Mouse (Mus musculus) midbrain, embryonic 12.5 days (tissue): ENCODE data around the gene Ankrd63. TPM values are rescaled to one million over a fixed set of nuclear protein-coding genes. Genes with fewer than 3 reads are reported as not detected.
A peak's percentile ranks its signal among the peaks of the same experiment; 100 is the strongest.

Source experiments
- ATAC-seq: fragments of 200-750 bp; cut with Nextera tagmentation; 2 replicates; pipeline ENCODE4 v1.8.0; 2017; ENCODE audit warnings: low read depth, moderate TSS enrichment, moderate library complexity; ENCODE audit not compliant: low FRiP score
- H3K27ac ChIP-seq: fragments of 300-500 bp; sonication (generic); replicated peaks from 2 replicates; pipeline ENCODE4 v1.5.1; 2016; ENCODE audit warnings: mild to moderate bottlenecking
- H3K27me3 ChIP-seq: fragments of 300-500 bp; sonication (generic); 2 replicates; pipeline ENCODE4 v1.6.1; 2016; ENCODE audit warnings: mild to moderate bottlenecking
- H3K36me3 ChIP-seq: fragments of 300-500 bp; sonication (generic); 2 replicates; pipeline ENCODE4 v1.6.1; 2016
- H3K4me1 ChIP-seq: fragments of 300-500 bp; sonication (generic); 2 replicates; pipeline ENCODE4 v1.6.1; 2016
- H3K4me2 ChIP-seq: fragments of 300-500 bp; sonication (generic); replicated peaks from 2 replicates; pipeline ENCODE4 v1.6.1; 2016; ENCODE audit warnings: mild to moderate bottlenecking, moderate library complexity
- H3K4me3 ChIP-seq: fragments of 300-500 bp; sonication (generic); 2 replicates; pipeline ENCODE4 v1.5.1; 2016; ENCODE audit warnings: mild to moderate bottlenecking
- H3K9ac ChIP-seq: fragments of 300-500 bp; sonication (generic); replicated peaks from 2 replicates; pipeline ENCODE4 v1.6.1; 2016; ENCODE audit warnings: mild to moderate bottlenecking, moderate library complexity
- H3K9me3 ChIP-seq: fragments of 300-500 bp; sonication (generic); 2 replicates; pipeline ENCODE4 v1.6.1; 2016; ENCODE audit warnings: mild to moderate bottlenecking
- WGBS: fragments of 180-500 bp; shearing (Covaris S2); methylation state at CpG from one replicate; pipeline ENCODE4 v1.1.7; 2016; 5-methylcytosine and 5-hydroxymethylcytosine counted together
- polyA plus RNA-seq: library from polyadenylated mRNA; unstranded; fragments of >200 nt; fragmentation: Nextera tagmentation; extraction: Ambion mirVana; gene quantifications from 2 replicates; pipeline ENCODE4 v1.2.1, GENCODE M21; 2016

Gene Ankrd63
- polyA plus RNA-seq, 1 experiment from 2014 or later: not detected

DNA sequence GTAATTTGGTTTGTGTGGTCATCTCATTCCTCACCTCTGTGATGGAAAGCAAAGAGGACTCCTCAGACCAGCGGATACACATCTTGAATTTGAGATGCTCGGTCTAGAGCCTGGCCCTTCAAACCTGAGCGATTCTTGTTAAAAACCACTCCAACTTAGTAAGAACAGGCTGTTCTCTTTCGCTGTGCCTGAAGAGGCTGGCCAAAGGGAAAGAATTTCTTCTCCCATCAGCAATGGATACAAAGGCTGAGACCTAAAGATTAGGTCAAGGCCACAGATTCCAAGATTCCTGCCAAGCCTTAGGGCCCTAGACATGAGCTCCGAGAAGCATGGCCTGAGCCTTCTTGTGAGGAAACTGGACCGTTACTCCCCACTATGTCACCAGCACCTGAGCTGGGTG is 22.8 kb downstream of the Ankrd63 start:
- no peaks in the 10 kb centered on the region for H3K36me3 ChIP-seq
- H3K9ac ChIP-seq: no peak overlapping the region
- H3K27ac ChIP-seq: no peak overlapping the region
- H3K4me2 ChIP-seq: no peak overlapping the region
- no peaks in the 10 kb centered on the region for H3K9me3 ChIP-seq
- no peak overlapping the region for H3K4me3 ChIP-seq
- H3K4me1 ChIP-seq: peaks cover 16% of the 10 kb centered on the region
- no peak for ATAC-seq
- peaks cover 51% of the 10 kb centered on the region for H3K27me3 ChIP-seq
- 88% methylated on average over 6 of the region's 6 CpGs for WGBS

DNA sequence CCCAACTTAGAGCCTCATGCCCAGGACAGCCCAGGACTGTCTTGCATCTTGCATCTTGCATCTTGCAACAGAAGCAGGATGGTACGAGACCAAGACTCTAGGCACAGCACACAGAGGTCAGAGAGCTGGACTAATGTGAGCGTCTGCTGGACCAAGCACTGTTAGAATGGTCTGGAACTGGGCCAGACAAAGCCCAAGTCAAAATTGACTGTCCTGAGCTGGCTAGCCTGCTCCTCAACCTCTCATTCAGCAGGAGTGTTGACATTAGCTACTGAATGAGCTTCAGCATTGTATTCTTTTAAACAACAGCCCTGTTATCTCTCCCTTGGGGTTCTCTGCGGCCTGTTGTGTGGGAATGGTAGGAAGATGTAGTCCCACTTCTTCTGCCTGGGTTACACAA is 24.2 kb downstream of the Ankrd63 start:
- H3K4me3 ChIP-seq: no peak overlapping the region
- peaks cover 63% of the 10 kb centered on the region for H3K27me3 ChIP-seq
- peaks cover 16% of the 10 kb centered on the region for H3K4me1 ChIP-seq
- H3K27ac ChIP-seq: no peak overlapping the region
- no peak overlapping the region for H3K4me2 ChIP-seq
- H3K9me3 ChIP-seq: no peaks in the 10 kb centered on the region
- no peak overlapping the region for H3K9ac ChIP-seq
- WGBS: 81% methylated on average over 3 of the region's 3 CpGs
- ATAC-seq: no peak
- H3K36me3 ChIP-seq: no peaks in the 10 kb centered on the region

DNA sequence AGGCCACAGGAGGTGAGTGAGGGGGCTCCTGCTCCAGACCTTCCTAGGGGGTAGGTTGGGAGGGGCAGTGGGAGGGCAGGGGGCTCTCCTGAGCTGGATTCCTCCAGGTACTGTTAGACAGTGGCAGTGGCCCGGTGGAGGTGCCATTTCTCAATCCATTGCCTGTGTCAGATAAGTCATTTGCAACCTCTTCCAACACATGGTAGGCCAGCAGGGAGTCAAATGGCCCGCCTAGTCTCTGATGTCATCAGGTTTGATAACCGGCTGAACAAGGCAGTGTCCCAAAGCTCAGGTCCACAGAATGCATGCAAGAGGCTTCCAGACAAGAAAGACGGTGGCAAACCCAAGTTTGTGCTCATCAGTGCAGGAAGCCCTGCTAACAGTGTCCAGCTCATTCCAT is 25.9 kb downstream of the Ankrd63 start:
- WGBS: 17% methylated on average over 4 of the region's 4 CpGs
- Histone ChIP-seq H3K4me2 (peak overlapping the region; percentile 93), H3K27ac (no peak overlapping the region), H3K36me3 (no peaks in the 10 kb centered on the region), H3K9ac (peak overlapping the region; percentile 43; the same call in 1 of the 2 replicates), H3K9me3 (no peaks in the 10 kb centered on the region), H3K4me3 (peak overlapping the region; percentile 56), H3K27me3 (peaks cover 80% of the 10 kb centered on the region), H3K4me1 (peaks cover 21% of the 10 kb centered on the region)
- no peak for ATAC-seq

GRCm38 (mm10) chr2:118676839-118677741 is 26.7 kb downstream of the Ankrd63 start:
- Histone ChIP-seq H3K27me3 (peaks cover 88% of the 10 kb centered on the region), H3K36me3 (no peaks in the 10 kb centered on the region), H3K4me3 (peak overlapping the region; percentile 56), H3K9ac (peak overlapping the region; percentile 43), H3K9me3 (no peaks in the 10 kb centered on the region), H3K4me2 (peak overlapping the region; percentile 93), H3K27ac (no peak overlapping the region), H3K4me1 (peaks cover 21% of the 10 kb centered on the region)
- peak; percentile 52 for ATAC-seq
- under 1% methylated on average over 83 of the region's 89 CpGs for WGBS

- no peak overlapping the region for H3K27ac ChIP-seq
- no peak overlapping the region for H3K9ac ChIP-seq
- peaks cover 82% of the 10 kb centered on the region for H3K27me3 ChIP-seq
- no peak overlapping the region for H3K4me3 ChIP-seq
- peaks cover 21% of the 10 kb centered on the region for H3K4me1 ChIP-seq
- ATAC-seq: no peak
- no peaks in the 10 kb centered on the region for H3K36me3 ChIP-seq
- H3K9me3 ChIP-seq: no peaks in the 10 kb centered on the region
- 22% methylated on average over 7 of the region's 7 CpGs for WGBS
- H3K4me2 ChIP-seq: no peak overlapping the region
These were observed 29.3 kb downstream of the Ankrd63 start for GRCm38 (mm10) chr2:118674500-118674899.

DNA sequence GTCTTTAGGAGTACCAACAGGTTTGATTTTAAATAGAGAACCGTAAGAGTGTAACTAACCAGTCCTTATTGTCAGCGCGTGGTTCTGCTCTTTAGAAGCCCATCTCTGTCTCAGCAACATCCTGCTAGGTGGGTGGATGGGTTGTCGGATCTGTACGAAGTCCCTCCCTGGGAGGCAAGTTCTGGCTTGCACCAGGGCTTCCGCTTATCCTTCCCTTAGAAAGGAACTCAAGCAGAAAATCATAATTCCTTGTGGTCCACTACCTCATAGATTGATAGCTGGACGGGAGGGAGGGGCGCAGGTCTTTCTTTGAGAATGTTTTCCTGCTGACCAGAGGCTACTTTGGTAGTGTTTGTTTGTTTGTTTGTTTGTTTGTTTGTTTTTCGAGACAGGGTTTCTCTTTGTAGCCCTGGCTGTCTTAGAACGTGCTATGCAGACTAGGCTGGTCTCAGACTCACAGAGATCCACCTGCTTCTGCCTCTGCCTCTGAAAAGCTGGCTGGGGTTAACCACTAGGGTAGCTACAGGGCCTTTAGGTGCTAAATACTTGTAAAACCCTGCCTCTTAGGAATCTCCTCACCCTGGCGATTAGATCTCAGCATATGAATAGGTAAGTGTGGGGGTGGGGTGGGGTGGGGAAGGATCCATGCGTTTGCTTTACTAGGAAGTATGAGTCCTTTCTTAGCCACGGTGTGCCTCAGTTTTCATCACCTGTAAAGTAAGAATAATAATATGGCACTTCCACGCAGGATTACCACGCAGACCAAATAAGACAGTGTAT is 29.9 kb downstream of the Ankrd63 start:
- no peaks in the 10 kb centered on the region for H3K36me3 ChIP-seq
- ATAC-seq: no peak
- H3K4me1 ChIP-seq: peaks cover 21% of the 10 kb centered on the region
- H3K4me2 ChIP-seq: no peak overlapping the region
- H3K9me3 ChIP-seq: no peaks in the 10 kb centered on the region
- peaks cover 76% of the 10 kb centered on the region for H3K27me3 ChIP-seq
- WGBS: 27% methylated on average over 15 of the region's 15 CpGs
- H3K27ac ChIP-seq: no peak overlapping the region
- no peak overlapping the region for H3K9ac ChIP-seq
- H3K4me3 ChIP-seq: no peak overlapping the region

- Histone ChIP-seq H3K27me3 (peaks cover 58% of the 10 kb centered on the region), H3K4me3 (no peak overlapping the region), H3K9me3 (no peaks in the 10 kb centered on the region), H3K4me1 (peaks cover 10% of the 10 kb centered on the region), H3K4me2 (no peak overlapping the region), H3K27ac (no peak overlapping the region), H3K36me3 (no peaks in the 10 kb centered on the region), H3K9ac (no peak overlapping the region)
- ATAC-seq: no peak
- 77% methylated on average over 1 of the region's 1 CpGs for WGBS
These were observed 32.0 kb downstream of the Ankrd63 start for GRCm38 (mm10) chr2:118671728-118672127.

GRCm38 (mm10) chr2:118669785-118670184 is 34.0 kb downstream of the Ankrd63 start:
- Histone ChIP-seq H3K4me1 (0 out of 2 replicates have a peak, but pooled peaks cover 6% of the 10 kb centered on the region), H3K27ac (no peak overlapping the region), H3K36me3 (no peaks in the 10 kb centered on the region), H3K9me3 (no peaks in the 10 kb centered on the region), H3K4me3 (no peak overlapping the region), H3K9ac (no peak overlapping the region), H3K4me2 (no peak overlapping the region), H3K27me3 (peaks cover 53% of the 10 kb centered on the region)
- no peak for ATAC-seq
- 58% methylated on average over 2 of the region's 2 CpGs for WGBS

DNA sequence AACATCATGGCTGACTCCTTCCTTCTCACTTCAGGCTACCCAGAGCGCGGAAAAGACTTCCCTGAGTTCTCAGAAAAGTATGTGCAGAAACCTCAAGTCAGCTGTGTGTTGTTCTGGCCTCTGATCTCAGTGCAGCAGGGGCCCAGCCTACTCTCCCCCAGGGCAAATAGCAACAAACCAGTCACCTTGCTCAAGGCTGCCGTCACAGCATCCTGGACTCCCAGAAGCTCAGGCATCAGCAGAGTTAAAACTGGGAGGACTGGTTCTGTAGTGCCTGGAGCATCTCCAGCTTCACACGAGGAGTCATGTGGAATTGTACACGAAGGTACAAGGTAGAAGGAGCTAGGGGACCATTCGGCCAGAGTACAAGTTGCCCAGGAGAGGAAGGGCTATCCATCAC is 34.5 kb downstream of the Ankrd63 start:
- ATAC-seq: no peak
- no peaks in the 10 kb centered on the region for H3K36me3 ChIP-seq
- no peak overlapping the region for H3K9ac ChIP-seq
- 75% methylated on average over 6 of the region's 6 CpGs for WGBS
- H3K27me3 ChIP-seq: peaks cover 51% of the 10 kb centered on the region
- no peak overlapping the region for H3K27ac ChIP-seq
- no peaks in the 10 kb centered on the region for H3K9me3 ChIP-seq
- H3K4me1 ChIP-seq: 0 out of 2 replicates have a peak, but pooled peaks cover 6% of the 10 kb centered on the region
- H3K4me2 ChIP-seq: no peak overlapping the region
- H3K4me3 ChIP-seq: no peak overlapping the region

DNA sequence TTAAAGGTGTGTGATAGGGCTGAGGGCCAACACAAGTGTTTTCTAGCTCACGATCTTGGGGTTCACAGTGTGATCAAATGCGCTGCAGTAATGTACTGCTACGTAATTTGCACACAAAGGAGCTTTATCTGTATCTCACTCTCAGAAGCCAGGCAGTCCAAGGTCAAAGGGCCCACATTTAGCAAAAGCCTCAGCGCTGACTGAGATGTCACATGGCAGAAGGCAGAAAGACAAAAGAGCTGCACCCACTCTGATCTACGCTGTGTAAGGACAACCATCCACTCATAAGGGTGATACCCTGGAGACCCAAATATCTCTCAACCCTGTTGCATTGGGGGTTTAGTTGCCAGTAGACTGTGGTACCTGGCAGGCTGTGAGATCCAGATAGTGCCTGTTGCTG is 36.6 kb downstream of the Ankrd63 start:
- ATAC-seq: no peak
- Histone ChIP-seq H3K27me3 (peaks cover 51% of the 10 kb centered on the region), H3K4me2 (no peak overlapping the region), H3K27ac (no peak overlapping the region), H3K9me3 (no peaks in the 10 kb centered on the region), H3K4me3 (no peak overlapping the region), H3K9ac (no peak overlapping the region), H3K36me3 (no peaks in the 10 kb centered on the region), H3K4me1 (peaks cover 15% of the 10 kb centered on the region)
- 80% methylated on average over 5 of the region's 5 CpGs for WGBS

- peaks cover 15% of the 10 kb centered on the region for H3K4me1 ChIP-seq
- peaks cover 48% of the 10 kb centered on the region for H3K27me3 ChIP-seq
- no peak overlapping the region for H3K9ac ChIP-seq
- H3K9me3 ChIP-seq: no peaks in the 10 kb centered on the region
- ATAC-seq: no peak
- WGBS: 86% methylated on average over 4 of the region's 4 CpGs
- H3K36me3 ChIP-seq: no peaks in the 10 kb centered on the region
- no peak overlapping the region for H3K27ac ChIP-seq
- no peak overlapping the region for H3K4me2 ChIP-seq
- no peak overlapping the region for H3K4me3 ChIP-seq
These were observed 38.1 kb downstream of the Ankrd63 start for GRCm38 (mm10) chr2:118665616-118666015.

- H3K4me2 ChIP-seq: no peak overlapping the region
These were observed 38.7 kb downstream of the Ankrd63 start for GRCm38 (mm10) chr2:118664975-118665516.

More at GRCm38 (mm10) chr2:118664975-118665516, 38.7 kb downstream of the Ankrd63 start:
- Histone ChIP-seq H3K27me3 (peaks cover 48% of the 10 kb centered on the region), H3K9ac (no peak overlapping the region), H3K4me1 (peaks cover 17% of the 10 kb centered on the region), H3K27ac (no peak overlapping the region), H3K4me3 (no peak overlapping the region), H3K9me3 (no peaks in the 10 kb centered on the region), H3K36me3 (no peaks in the 10 kb centered on the region)
- no peak for ATAC-seq
- WGBS: 75% methylated on average over 3 of the region's 3 CpGs
